Mouse (Mus musculus): ENCODE data around the gene Bcl2l15. TPM values are rescaled to one million over a fixed set of nuclear protein-coding genes. Genes with fewer than 3 reads are reported as not detected.
"Not testable (repeated sequence)": the region's sequence is repeated elsewhere in the genome, so short reads cannot be mapped to it uniquely, and the experiment has no call there.

Bcl2l15 gene
- polyA plus RNA-seq (2012; rRNA removed) = 3.0 and 4.1 TPM in 2 replicates

- Histone ChIP-seq H3K4me3 (ENCODE audit: insufficient read depth, low read length) (no peak within 1 kb of the TSS), H3K4me1 (ENCODE audit: control insufficient read depth, insufficient read depth, low read length) (no peaks in the 10 kb centered on the region), H3K27ac (ENCODE audit: insufficient read depth, low read length) (no peak within 1 kb of the TSS)
- TF ChIP-seq CTCF (IDR thresholded peaks at IDR 0.05; ENCODE audit: extremely low read depth, insufficient read depth, low read length) (no peak), POLR2A (IDR thresholded peaks at IDR 0.05; ENCODE audit: extremely low read depth, insufficient read depth, low read length) (no peak)
These were observed at the start of gene Bcl2l15 for GRCm38 (mm10) chr3:103832426-103832825. Gene Bcl2l15, plus strand, starts transcription at chr3:103832601.

GRCm38 (mm10) chr3:103782844-103783609, 49.4 kb upstream of the Bcl2l15 start:
- no peak overlapping the region for H3K4me3 ChIP-seq (ENCODE audit: insufficient read depth, low read length)
- peaks cover 9% of the 10 kb centered on the region for H3K4me1 ChIP-seq (ENCODE audit: control insufficient read depth, insufficient read depth, low read length)
- H3K27ac ChIP-seq (ENCODE audit: insufficient read depth, low read length) = no peak overlapping the region
- no peak for TF ChIP-seq POLR2A (IDR thresholded peaks at IDR 0.05; ENCODE audit: extremely low read depth, insufficient read depth, low read length)
- TF ChIP-seq CTCF (IDR thresholded peaks at IDR 0.05; ENCODE audit: extremely low read depth, insufficient read depth, low read length) = no peak

GRCm38 (mm10) chr3:103787225-103787624, 45.2 kb upstream of the Bcl2l15 start:
- TF ChIP-seq CTCF (IDR thresholded peaks at IDR 0.05; ENCODE audit: extremely low read depth, insufficient read depth, low read length) (no peak), POLR2A (IDR thresholded peaks at IDR 0.05; ENCODE audit: extremely low read depth, insufficient read depth, low read length) (no peak)
- no peak overlapping the region for H3K27ac ChIP-seq (ENCODE audit: insufficient read depth, low read length)
- H3K4me3 ChIP-seq (ENCODE audit: insufficient read depth, low read length) = no peak overlapping the region
- H3K4me1 ChIP-seq (ENCODE audit: control insufficient read depth, insufficient read depth, low read length) = peaks cover 6% of the 10 kb centered on the region; the same call in 1 of the 2 replicates

GRCm38 (mm10) chr3:103789096-103789495, 43.3 kb upstream of the Bcl2l15 start:
- no peak for TF ChIP-seq CTCF (IDR thresholded peaks at IDR 0.05; ENCODE audit: extremely low read depth, insufficient read depth, low read length)
- no peak for TF ChIP-seq POLR2A (IDR thresholded peaks at IDR 0.05; ENCODE audit: extremely low read depth, insufficient read depth, low read length)
- H3K4me1 ChIP-seq (ENCODE audit: control insufficient read depth, insufficient read depth, low read length) = peaks cover 6% of the 10 kb centered on the region; the same call in 1 of the 2 replicates
- H3K27ac ChIP-seq (ENCODE audit: insufficient read depth, low read length) = no peak overlapping the region
- H3K4me3 ChIP-seq (ENCODE audit: insufficient read depth, low read length) = no peak overlapping the region

- Histone ChIP-seq H3K27ac (ENCODE audit: insufficient read depth, low read length) (peak overlapping the region; percentile 84), H3K4me3 (ENCODE audit: insufficient read depth, low read length) (peak overlapping the region; percentile 97), H3K4me1 (ENCODE audit: control insufficient read depth, insufficient read depth, low read length) (peaks cover 4% of the 10 kb centered on the region; the same call in 1 of the 2 replicates)
- TF ChIP-seq POLR2A (IDR thresholded peaks at IDR 0.05; ENCODE audit: extremely low read depth, insufficient read depth, low read length) (no peak), CTCF (IDR thresholded peaks at IDR 0.05; ENCODE audit: extremely low read depth, insufficient read depth, low read length) (no peak)
These were observed 42.5 kb upstream of the Bcl2l15 start for GRCm38 (mm10) chr3:103789891-103790345.

GRCm38 (mm10) chr3:103790346-103791145, 41.9 kb upstream of the Bcl2l15 start:
- Histone ChIP-seq H3K4me1 (ENCODE audit: control insufficient read depth, insufficient read depth, low read length) (peaks cover 4% of the 10 kb centered on the region; the same call in 1 of the 2 replicates), H3K27ac (ENCODE audit: insufficient read depth, low read length) (peak overlapping the region; percentile 84), H3K4me3 (ENCODE audit: insufficient read depth, low read length) (peak overlapping the region; percentile 97)
- TF ChIP-seq CTCF (IDR thresholded peaks at IDR 0.05; ENCODE audit: extremely low read depth, insufficient read depth, low read length) = no peak
- no peak for TF ChIP-seq POLR2A (IDR thresholded peaks at IDR 0.05; ENCODE audit: extremely low read depth, insufficient read depth, low read length)

- Histone ChIP-seq H3K27ac (ENCODE audit: insufficient read depth, low read length) (peak within 1 kb of the TSS; percentile 99), H3K4me1 (ENCODE audit: control insufficient read depth, insufficient read depth, low read length) (peaks cover 3% of the 10 kb centered on the region; the same call in 1 of the 2 replicates), H3K4me3 (ENCODE audit: insufficient read depth, low read length) (peak within 1 kb of the TSS; percentile 97)
- TF ChIP-seq CTCF (IDR thresholded peaks at IDR 0.05; ENCODE audit: extremely low read depth, insufficient read depth, low read length) (no peak), POLR2A (IDR thresholded peaks at IDR 0.05; ENCODE audit: extremely low read depth, insufficient read depth, low read length) (peak; percentile 77)
These were observed 40.9 kb upstream of the Bcl2l15 start, which contains the start of gene Hipk1 for GRCm38 (mm10) chr3:103791230-103792110. Gene Hipk1, minus strand, starts transcription at chr3:103791563.

- not testable (repeated sequence) for H3K4me1 ChIP-seq (ENCODE audit: control insufficient read depth, insufficient read depth, low read length); H3K4me3 ChIP-seq (ENCODE audit: insufficient read depth, low read length)
- peak overlapping the region; percentile 99 for H3K27ac ChIP-seq (ENCODE audit: insufficient read depth, low read length)
These were observed 40.3 kb upstream of the Bcl2l15 start for GRCm38 (mm10) chr3:103792111-103792406.

GRCm38 (mm10) chr3:103792566-103792965, 39.8 kb upstream of the Bcl2l15 start:
- Histone ChIP-seq H3K27ac (ENCODE audit: insufficient read depth, low read length) (no peak overlapping the region), H3K4me3 (ENCODE audit: insufficient read depth, low read length) (no peak overlapping the region), H3K4me1 (ENCODE audit: control insufficient read depth, insufficient read depth, low read length) (peaks cover 2% of the 10 kb centered on the region; the same call in 1 of the 2 replicates)
- TF ChIP-seq POLR2A (IDR thresholded peaks at IDR 0.05; ENCODE audit: extremely low read depth, insufficient read depth, low read length) = no peak
- TF ChIP-seq CTCF (IDR thresholded peaks at IDR 0.05; ENCODE audit: extremely low read depth, insufficient read depth, low read length) = no peak
